Mouse (Mus musculus): ENCODE results near the gene Ccdc149. TPM values are rescaled to one million over a fixed set of nuclear protein-coding genes. Genes with fewer than 3 reads are reported as not detected.

The Ccdc149 gene
- polyA plus RNA-seq, 1 experiment from 2014 or later = 15.4 TPM

GRCm38 (mm10) chr5:52339134-52339533, 132.2 kb downstream of the Ccdc149 start:
- H3K4me1 ChIP-seq (ENCODE audit: control insufficient read depth, insufficient read depth, low read length) = no peaks in the 10 kb centered on the region
- no peak overlapping the region for H3K4me2 ChIP-seq (ENCODE audit: low read length)
- no peaks in the 10 kb centered on the region for H3K36me3 ChIP-seq (ENCODE audit: control insufficient read depth, insufficient read depth, low read length)
- H3K27me3 ChIP-seq (ENCODE audit: control insufficient read depth, insufficient read depth, low read depth, low read length) = no peaks in the 10 kb centered on the region
- no peak for ATAC-seq
- WGBS = 95% methylated on average over 2 of the region's 2 CpGs
- H3K4me3 ChIP-seq (ENCODE audit: low read depth, low read length) = no peak overlapping the region
- no peak overlapping the region for H3K9ac ChIP-seq (ENCODE audit: low read depth, low read length)
- no peaks in the 10 kb centered on the region for H3K9me3 ChIP-seq (replicated peaks; ENCODE audit: control insufficient read depth, low read length, poor library complexity, severe bottlenecking)
- H3K27ac ChIP-seq (ENCODE audit: low read length) = no peak overlapping the region

GRCm38 (mm10) chr5:52335590-52335989, 135.7 kb downstream of the Ccdc149 start:
- Histone ChIP-seq H3K4me2 (ENCODE audit: low read length) (no peak overlapping the region), H3K9ac (ENCODE audit: low read depth, low read length) (no peak overlapping the region), H3K27me3 (ENCODE audit: control insufficient read depth, insufficient read depth, low read depth, low read length) (no peaks in the 10 kb centered on the region), H3K27ac (ENCODE audit: low read length) (no peak overlapping the region), H3K4me1 (ENCODE audit: control insufficient read depth, insufficient read depth, low read length) (no peaks in the 10 kb centered on the region), H3K4me3 (ENCODE audit: low read depth, low read length) (no peak overlapping the region), H3K36me3 (ENCODE audit: control insufficient read depth, insufficient read depth, low read length) (no peaks in the 10 kb centered on the region), H3K9me3 (replicated peaks; ENCODE audit: control insufficient read depth, low read length, poor library complexity, severe bottlenecking) (no peaks in the 10 kb centered on the region)
- WGBS = 83% methylated on average over 3 of the region's 3 CpGs
- no peak for ATAC-seq

GRCm38 (mm10) chr5:52332120-52332519, 139.2 kb downstream of the Ccdc149 start:
- H3K27me3 ChIP-seq (ENCODE audit: control insufficient read depth, insufficient read depth, low read depth, low read length) = no peaks in the 10 kb centered on the region
- H3K4me2 ChIP-seq (ENCODE audit: low read length) = no peak overlapping the region
- no peaks in the 10 kb centered on the region for H3K36me3 ChIP-seq (ENCODE audit: control insufficient read depth, insufficient read depth, low read length)
- H3K9ac ChIP-seq (ENCODE audit: low read depth, low read length) = no peak overlapping the region
- no peaks in the 10 kb centered on the region for H3K4me1 ChIP-seq (ENCODE audit: control insufficient read depth, insufficient read depth, low read length)
- no peaks in the 10 kb centered on the region for H3K9me3 ChIP-seq (replicated peaks; ENCODE audit: control insufficient read depth, low read length, poor library complexity, severe bottlenecking)
- ATAC-seq = peak; percentile 54; the same call in 1 of the 2 replicates
- no peak overlapping the region for H3K4me3 ChIP-seq (ENCODE audit: low read depth, low read length)
- H3K27ac ChIP-seq (ENCODE audit: low read length) = no peak overlapping the region
- 12% methylated on average over 8 of the region's 8 CpGs for WGBS

Other genes with a start within 250 kb of the Ccdc149 start
- gene Sod3, start 107.7 kb downstream of the Ccdc149 start, polyA plus RNA-seq (2015; fragmentation: Nextera tagmentation; extraction: Ambion mirVana) = 1.8 and 2.8 TPM in 2 replicates
- 4.3 and 5.6 TPM in 2 replicates for gene Lgi2, start 94.9 kb upstream of the Ccdc149 start, polyA plus RNA-seq (2015; fragmentation: Nextera tagmentation; extraction: Ambion mirVana)
- 7.4 and 7.9 TPM in 2 replicates for gene Sepsecs, start 198.2 kb upstream of the Ccdc149 start, polyA plus RNA-seq (2015; fragmentation: Nextera tagmentation; extraction: Ambion mirVana)